Mouse (Mus musculus) embryonic facial prominence, embryonic 15.5 days (tissue): ENCODE data around the gene Atxn7l3. TPM values are rescaled to one million over a fixed set of nuclear protein-coding genes. Genes with fewer than 3 reads are reported as not detected.

Experiments
- ATAC-seq: fragments of 200-750 bp; cut with Nextera tagmentation; 2 replicates; pipeline ENCODE4 v1.8.0; 2017; ENCODE audit warnings: low read depth, moderate TSS enrichment; ENCODE audit not compliant: insufficient number of reproducible peaks, low FRiP score, low TSS enrichment
- H3K27ac ChIP-seq: fragments of 300-500 bp; sonication (generic); replicated peaks from 2 replicates; pipeline ENCODE4 v1.5.1; 2015; ENCODE audit warnings: mild to moderate bottlenecking, inconsistent platforms
- H3K27me3 ChIP-seq: fragments of 300-500 bp; sonication (generic); 2 replicates; pipeline ENCODE4 v1.6.1; 2015; ENCODE audit warnings: inconsistent platforms
- H3K36me3 ChIP-seq: fragments of 300-500 bp; sonication (generic); 2 replicates; pipeline ENCODE4 v1.6.1; 2015; ENCODE audit warnings: mild to moderate bottlenecking, inconsistent platforms
- H3K4me1 ChIP-seq: fragments of 300-500 bp; sonication (generic); 2 replicates; pipeline ENCODE4 v1.6.1; 2015; ENCODE audit warnings: inconsistent platforms
- H3K4me2 ChIP-seq: fragments of 300-500 bp; sonication (generic); replicated peaks from 2 replicates; pipeline ENCODE4 v1.6.1; 2015; ENCODE audit warnings: mild to moderate bottlenecking, inconsistent platforms
- H3K4me3 ChIP-seq: fragments of 300-500 bp; sonication (generic); replicated peaks from 2 replicates; pipeline ENCODE4 v1.5.1; 2015; ENCODE audit warnings: mild to moderate bottlenecking, inconsistent platforms
- H3K9ac ChIP-seq: fragments of 300-500 bp; sonication (generic); 2 replicates; pipeline ENCODE4 v1.6.1; 2015; ENCODE audit warnings: inconsistent platforms
- H3K9me3 ChIP-seq: fragments of 300-500 bp; sonication (generic); replicated peaks from 2 replicates; pipeline ENCODE4 v1.6.1; 2016; ENCODE audit warnings: inconsistent platforms
- WGBS: fragments of 180-500 bp; shearing (Covaris S2); methylation state at CpG from one replicate; pipeline ENCODE4 v1.1.7; 2015; 5-methylcytosine and 5-hydroxymethylcytosine counted together
- polyA plus RNA-seq: library from polyadenylated mRNA; unstranded; fragments of >200 nt; fragmentation: Nextera tagmentation; extraction: Ambion mirVana; gene quantifications from 2 replicates; pipeline ENCODE4 v1.2.1, GENCODE M21; 2015

Gene Atxn7l3
- polyA plus RNA-seq, 1 experiment from 2014 or later: 18.4 TPM

DNA sequence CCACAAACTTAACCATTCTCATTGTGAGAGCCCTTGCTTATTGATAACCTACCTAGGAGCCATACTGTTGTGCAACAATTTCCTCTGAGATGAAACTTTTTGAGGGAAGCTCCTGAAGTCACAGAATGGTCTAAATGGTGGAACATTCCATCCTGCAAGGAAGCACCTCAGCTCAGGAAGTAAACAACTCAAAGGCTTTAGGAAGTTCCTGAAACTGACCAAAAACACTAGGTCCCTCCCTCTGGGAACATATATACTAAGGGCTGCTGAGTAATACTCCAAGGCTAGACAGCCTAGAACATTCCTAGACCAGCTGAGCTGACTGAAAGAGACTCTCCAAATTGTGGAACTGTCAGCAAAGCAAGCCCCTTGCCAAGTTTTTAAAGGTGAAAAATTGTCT is 36.6 kb upstream of the Atxn7l3 start:
- no peak for ATAC-seq
- Histone ChIP-seq H3K9me3 (no peaks in the 10 kb centered on the region), H3K27me3 (no peaks in the 10 kb centered on the region), H3K4me3 (no peak overlapping the region), H3K4me2 (no peak overlapping the region), H3K27ac (no peak overlapping the region), H3K9ac (no peak overlapping the region), H3K36me3 (no peaks in the 10 kb centered on the region), H3K4me1 (no peaks in the 10 kb centered on the region)

DNA sequence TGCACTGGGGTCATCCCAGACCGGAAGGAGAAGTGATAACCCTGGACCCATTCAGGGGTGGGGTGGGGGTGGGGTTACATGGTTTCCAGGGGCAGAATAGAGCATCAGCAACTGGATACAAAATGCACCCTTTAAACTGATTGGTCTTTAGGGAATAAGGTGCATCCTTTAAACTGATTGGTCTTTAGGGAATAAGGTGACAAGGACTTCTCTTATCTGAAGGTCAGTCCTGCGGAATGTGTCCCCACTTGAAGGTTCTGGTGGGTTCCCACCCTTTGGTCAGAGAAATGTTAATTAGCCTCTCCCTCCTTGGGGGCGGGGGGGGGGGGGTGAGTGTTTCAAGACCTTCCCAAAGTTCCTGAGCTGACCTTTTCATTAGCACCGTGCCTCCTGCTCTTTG is 35.4 kb upstream of the Atxn7l3 start:
- H3K27me3 ChIP-seq: no peaks in the 10 kb centered on the region
- no peak for ATAC-seq
- H3K36me3 ChIP-seq: no peaks in the 10 kb centered on the region
- H3K4me2 ChIP-seq: no peak overlapping the region
- no peak overlapping the region for H3K27ac ChIP-seq
- no peak overlapping the region for H3K9ac ChIP-seq
- H3K9me3 ChIP-seq: no peaks in the 10 kb centered on the region
- no peaks in the 10 kb centered on the region for H3K4me1 ChIP-seq
- H3K4me3 ChIP-seq: no peak overlapping the region
- WGBS: 57% methylated on average over 4 of the region's 4 CpGs

DNA sequence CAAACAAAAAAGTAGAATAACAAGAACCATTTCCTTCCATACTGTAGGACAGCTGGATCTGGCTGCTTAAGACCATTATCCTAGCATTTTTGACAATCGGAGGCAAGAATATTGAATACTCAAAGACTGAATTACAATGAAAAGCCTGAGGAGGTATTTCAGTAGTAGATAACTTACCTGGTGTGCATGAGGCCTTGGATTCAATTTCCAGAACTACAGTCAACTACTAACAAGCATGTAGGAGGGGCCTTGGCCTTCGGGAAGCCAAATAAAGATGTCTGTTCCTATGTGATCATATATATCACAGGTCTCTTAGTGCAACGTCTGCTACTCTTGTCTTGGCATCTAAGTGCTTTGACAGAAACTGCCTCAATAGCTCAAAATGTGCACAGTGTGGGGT is 33.6 kb upstream of the Atxn7l3 start:
- no peaks in the 10 kb centered on the region for H3K4me1 ChIP-seq
- no peaks in the 10 kb centered on the region for H3K27me3 ChIP-seq
- H3K9ac ChIP-seq: no peak overlapping the region
- H3K4me2 ChIP-seq: no peak overlapping the region
- ATAC-seq: no peak
- no peak overlapping the region for H3K27ac ChIP-seq
- no peak overlapping the region for H3K4me3 ChIP-seq
- H3K36me3 ChIP-seq: no peaks in the 10 kb centered on the region
- WGBS: 75% methylated on average over 3 of the region's 3 CpGs
- H3K9me3 ChIP-seq: no peaks in the 10 kb centered on the region

DNA sequence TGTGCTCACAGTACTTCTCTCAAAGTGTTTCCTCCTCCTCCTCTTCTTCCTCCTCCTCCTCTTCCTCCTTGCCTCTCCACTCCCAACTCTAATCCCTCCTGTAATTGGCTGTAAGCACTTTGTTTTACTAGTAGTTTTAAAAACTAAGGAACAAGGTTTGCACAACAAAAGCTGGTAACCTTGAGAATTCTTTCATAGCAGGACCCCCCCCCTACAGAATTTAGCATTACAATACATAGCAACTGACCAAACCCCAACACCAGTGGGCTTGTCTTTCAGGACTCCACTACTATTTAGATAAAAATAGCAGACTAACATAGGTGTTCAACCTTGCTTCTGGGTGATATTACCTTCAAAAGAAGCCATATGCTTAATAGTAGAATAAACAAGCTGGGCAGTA is 33.1 kb upstream of the Atxn7l3 start:
- Histone ChIP-seq H3K9me3 (no peaks in the 10 kb centered on the region), H3K27ac (no peak overlapping the region), H3K9ac (no peak overlapping the region), H3K4me3 (no peak overlapping the region), H3K36me3 (no peaks in the 10 kb centered on the region), H3K4me2 (no peak overlapping the region), H3K4me1 (no peaks in the 10 kb centered on the region), H3K27me3 (no peaks in the 10 kb centered on the region)
- ATAC-seq: no peak

DNA sequence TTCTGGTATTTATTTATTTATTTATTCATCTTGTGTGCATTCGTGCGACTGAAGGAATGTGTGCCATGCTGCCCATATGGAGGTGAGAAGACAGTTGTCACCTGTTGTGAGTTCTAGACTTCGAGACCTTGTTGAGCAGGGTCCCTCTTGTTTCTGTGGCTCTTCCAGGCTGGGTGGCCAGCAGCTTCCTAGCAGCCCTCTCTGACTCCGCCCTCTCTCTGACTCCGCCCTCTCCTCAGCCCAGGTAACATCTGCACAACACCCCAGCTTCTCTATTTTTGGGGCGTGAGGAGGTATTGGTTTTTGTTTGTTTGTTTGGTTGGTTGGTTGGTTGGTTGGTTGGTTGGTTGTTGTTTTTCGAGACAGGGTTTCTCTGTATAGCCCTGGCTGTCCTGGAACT is 31.4 kb upstream of the Atxn7l3 start:
- Histone ChIP-seq H3K36me3 (no peaks in the 10 kb centered on the region), H3K27me3 (no peaks in the 10 kb centered on the region), H3K4me3 (no peak overlapping the region), H3K9ac (no peak overlapping the region), H3K9me3 (no peaks in the 10 kb centered on the region), H3K4me1 (no peaks in the 10 kb centered on the region), H3K27ac (no peak overlapping the region), H3K4me2 (no peak overlapping the region)
- ATAC-seq: no peak
- WGBS: 81% methylated on average over 7 of the region's 7 CpGs

DNA sequence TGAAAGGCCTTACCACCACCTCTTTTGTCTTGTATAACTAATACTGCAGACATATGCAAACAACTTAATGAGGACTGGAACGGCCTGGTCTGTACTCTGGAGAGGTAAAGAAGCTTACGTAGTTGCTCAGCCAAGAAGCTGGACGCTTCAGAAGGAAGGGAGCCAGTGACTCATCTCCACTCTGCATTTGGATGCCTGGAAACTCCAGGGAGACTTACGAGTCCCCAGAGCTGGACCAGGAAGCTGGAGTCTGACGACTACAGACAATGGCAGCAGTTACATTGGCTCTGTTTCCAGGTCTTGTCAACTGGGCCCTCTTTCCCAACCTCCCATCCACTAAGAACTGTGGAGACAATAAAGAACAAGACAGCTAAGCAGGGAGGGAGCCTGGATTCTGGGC is 30.8 kb upstream of the Atxn7l3 start:
- Histone ChIP-seq H3K36me3 (no peaks in the 10 kb centered on the region), H3K9me3 (no peaks in the 10 kb centered on the region), H3K9ac (no peak overlapping the region), H3K4me3 (no peak overlapping the region), H3K27me3 (no peaks in the 10 kb centered on the region), H3K4me1 (no peaks in the 10 kb centered on the region), H3K27ac (no peak overlapping the region), H3K4me2 (no peak overlapping the region)
- no peak for ATAC-seq
- WGBS: 66% methylated on average over 5 of the region's 5 CpGs

DNA sequence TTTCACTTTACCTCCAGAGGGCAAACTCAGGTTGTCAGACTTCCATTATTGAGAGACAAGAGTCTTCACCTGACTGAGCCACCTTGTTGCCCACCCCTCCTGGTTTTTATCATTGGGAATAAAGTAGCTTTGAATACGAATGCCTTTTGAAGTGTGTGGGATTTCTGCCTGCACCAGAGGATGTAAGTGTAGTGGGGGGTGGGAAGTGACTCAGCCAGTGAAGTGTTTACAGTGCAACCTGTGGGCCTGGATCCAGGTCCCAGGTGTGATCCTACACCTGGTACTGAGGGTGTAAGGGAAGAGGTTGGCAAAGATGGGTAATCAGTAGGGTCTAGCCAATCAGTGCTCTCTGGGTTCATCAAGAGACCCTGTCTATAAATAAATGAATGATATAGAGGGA is 27.1 kb upstream of the Atxn7l3 start:
- no peaks in the 10 kb centered on the region for H3K36me3 ChIP-seq
- H3K9ac ChIP-seq: no peak overlapping the region
- no peaks in the 10 kb centered on the region for H3K9me3 ChIP-seq
- H3K4me1 ChIP-seq: peaks cover 10% of the 10 kb centered on the region
- no peak overlapping the region for H3K27ac ChIP-seq
- ATAC-seq: no peak
- 89% methylated on average over 1 of the region's 1 CpGs for WGBS
- no peaks in the 10 kb centered on the region for H3K27me3 ChIP-seq
- no peak overlapping the region for H3K4me3 ChIP-seq
- no peak overlapping the region for H3K4me2 ChIP-seq

DNA sequence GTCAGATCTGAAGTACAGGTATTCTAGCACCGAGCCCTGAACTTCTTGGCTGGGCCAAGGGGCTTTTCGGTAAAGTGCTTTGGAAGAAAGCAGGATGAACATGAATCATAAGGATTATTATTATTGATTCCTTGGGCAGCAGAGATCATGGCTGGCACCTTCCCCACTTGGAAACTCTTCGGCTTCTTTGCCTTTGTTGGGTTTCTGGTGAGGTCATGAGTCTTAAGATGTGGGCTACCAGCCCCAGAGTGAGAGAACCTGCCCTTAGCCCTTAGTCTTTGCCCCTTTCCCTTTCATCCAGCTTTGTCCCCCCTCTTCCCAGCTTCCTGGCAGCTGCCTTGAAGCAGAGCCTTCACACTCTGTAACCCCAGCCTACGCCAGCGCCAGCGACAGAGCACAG is 25.5 kb upstream of the Atxn7l3 start:
- Histone ChIP-seq H3K4me3 (no peak overlapping the region), H3K9ac (no peak overlapping the region), H3K27me3 (no peaks in the 10 kb centered on the region), H3K27ac (no peak overlapping the region), H3K9me3 (no peaks in the 10 kb centered on the region), H3K4me1 (peaks cover 10% of the 10 kb centered on the region), H3K4me2 (no peak overlapping the region), H3K36me3 (no peaks in the 10 kb centered on the region)
- ATAC-seq: no peak
- WGBS: 76% methylated on average over 6 of the region's 6 CpGs

DNA sequence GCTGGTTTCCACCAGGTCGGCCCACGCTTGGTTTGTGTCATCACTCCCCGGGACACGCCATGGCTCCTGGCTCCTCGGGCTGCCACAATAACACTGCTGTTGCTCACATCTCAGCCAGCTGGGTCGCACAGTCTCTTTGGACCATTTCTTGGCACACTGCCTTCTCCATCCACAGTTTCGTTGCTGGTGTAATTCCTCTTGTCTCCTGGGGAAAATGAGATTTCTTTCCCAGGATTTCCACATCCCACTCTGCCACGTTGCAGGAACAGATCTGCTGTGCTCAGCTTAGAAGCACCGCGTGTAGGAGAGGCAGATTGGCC is 24.2 kb upstream of the Atxn7l3 start:
- Histone ChIP-seq H3K27ac (peak overlapping the region; percentile 99), H3K4me3 (peak overlapping the region; percentile 86), H3K27me3 (no peaks in the 10 kb centered on the region), H3K4me1 (peaks cover 19% of the 10 kb centered on the region), H3K9ac (peak overlapping the region; percentile 97), H3K9me3 (no peaks in the 10 kb centered on the region), H3K36me3 (no peaks in the 10 kb centered on the region), H3K4me2 (peak overlapping the region; percentile 87)
- no peak for ATAC-seq
- WGBS: 9% methylated on average over 10 of the region's 10 CpGs

DNA sequence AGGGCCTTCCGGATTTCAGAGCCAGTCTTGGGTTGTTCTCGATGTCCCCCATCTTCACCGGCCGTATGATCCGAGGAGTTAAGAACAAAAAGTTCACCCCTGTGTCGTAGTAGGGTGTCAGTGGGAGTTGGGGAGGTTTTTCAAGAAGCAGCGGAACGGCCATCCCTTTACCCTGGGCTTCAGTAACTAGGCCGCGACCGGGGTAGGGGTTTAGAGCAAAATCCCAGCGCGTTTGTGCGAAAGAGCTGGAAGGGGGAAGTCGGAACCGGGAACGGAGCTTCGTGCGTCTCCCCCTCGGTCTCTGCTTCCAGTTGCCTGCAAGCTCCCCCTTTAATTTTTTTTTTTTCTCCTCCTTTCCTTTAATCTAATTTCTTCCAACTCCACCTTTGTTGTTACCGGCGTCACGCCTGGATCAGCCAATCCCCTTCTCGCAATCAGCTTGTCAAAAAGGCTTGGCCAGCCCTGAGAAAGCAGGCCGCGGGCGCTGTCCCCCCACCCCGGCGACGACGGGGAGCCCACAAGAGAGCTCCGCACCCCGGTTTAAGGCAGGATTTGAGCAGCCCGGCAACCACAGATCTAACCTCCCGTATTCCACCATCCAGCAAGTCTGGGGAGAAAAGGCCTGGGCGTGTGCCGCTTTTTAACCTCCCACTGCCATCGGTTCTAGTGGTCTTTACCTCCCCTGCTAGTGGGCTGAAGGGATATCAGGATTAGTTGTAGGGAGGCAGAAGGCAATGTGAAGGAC is 23.7 kb upstream of the Atxn7l3 start:
- peaks cover 3% of the 10 kb centered on the region; the same call in 1 of the 2 replicates for H3K36me3 ChIP-seq
- H3K9me3 ChIP-seq: no peaks in the 10 kb centered on the region
- peak overlapping the region; percentile 87 for H3K4me2 ChIP-seq
- H3K27ac ChIP-seq: peak overlapping the region; percentile 99
- under 1% methylated on average over 38 of the region's 38 CpGs for WGBS
- H3K4me1 ChIP-seq: peaks cover 24% of the 10 kb centered on the region
- H3K27me3 ChIP-seq: no peaks in the 10 kb centered on the region
- ATAC-seq: no peak
- H3K4me3 ChIP-seq: peak overlapping the region; percentile 86
- H3K9ac ChIP-seq: peak overlapping the region; percentile 97

DNA sequence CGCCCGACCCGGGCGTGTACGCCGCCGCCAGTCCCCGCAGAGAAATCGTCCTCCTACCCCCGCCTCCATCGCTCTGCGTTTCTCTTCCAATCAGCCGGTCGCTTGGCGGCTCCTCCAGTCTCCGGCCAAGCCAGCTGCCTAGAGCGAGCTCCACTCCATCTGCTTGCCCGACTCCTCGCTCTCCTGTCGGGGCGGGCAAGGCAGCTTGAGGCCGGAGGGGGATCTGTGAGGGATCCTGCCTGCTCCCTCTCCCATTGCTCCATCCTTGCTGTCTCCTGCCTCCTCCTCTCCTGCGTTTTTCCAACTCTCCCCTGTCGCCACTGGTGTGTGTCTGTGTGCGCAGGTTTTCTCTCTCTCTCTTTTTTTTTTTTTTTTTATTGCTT is 23.0 kb upstream of the Atxn7l3 start, which contains the start of gene Ubtf:
TSS of gene Ubtf (minus strand) at position 333 of the 383 bp plus-strand sequence.
- ATAC-seq: no peak

More for the DNA sequence above, 23.0 kb upstream of the Atxn7l3 start, which contains the start of gene Ubtf:
- Histone ChIP-seq H3K27me3 (no peaks in the 10 kb centered on the region), H3K36me3 (peaks cover 10% of the 10 kb centered on the region), H3K4me2 (peak within 1 kb of the TSS; percentile 87), H3K4me1 (peaks cover 25% of the 10 kb centered on the region), H3K27ac (peak within 1 kb of the TSS; percentile 99), H3K9ac (peak within 1 kb of the TSS; percentile 97), H3K4me3 (peak within 1 kb of the TSS; percentile 86), H3K9me3 (no peaks in the 10 kb centered on the region)
- 0% methylated on average over 25 of the region's 25 CpGs for WGBS
